Mouse (Mus musculus): ENCODE results near the gene Tnfrsf21.

- TF ChIP-seq CTCF (IDR thresholded peaks at IDR 0.05; ENCODE audit: low read depth, low read length): no peak
- no peak for TF ChIP-seq POLR2A (IDR thresholded peaks at IDR 0.05; ENCODE audit: borderline replicate concordance, low read depth, low read length)
Measured at GRCm38 (mm10) chr17:43107338-43107737, 91.0 kb downstream of the Tnfrsf21 start.

Data from bone marrow macrophage, adult 2 months (primary cell).